ENCODE assay signal across 19 mouse cellular contexts in genomic region chr3:54657888-54658626, GRCm38 (mm10). TPM values are rescaled to one million over a fixed set of nuclear protein-coding genes. Genes with fewer than 3 reads are reported as not detected.
DNase-seq lines count a peak whose midpoint lies in the region; ATAC-seq and TF ChIP-seq lines count a peak whose summit lies in the region.
"Had no signal": no experiment of that assay in that cellular context is flagged by ENCODE, and none has a peak within 500 bp of the region (broad histone marks: within the 10 kb centered on the region; RNA-seq: fewer than 3 reads in every experiment).

No protein-coding gene starts in this region.

- TF ChIP-seq POLR2A in embryonic fibroblast, embryonic 13.5 days (IDR thresholded peaks at IDR 0.05; ENCODE audit: low read depth, low read length), result no peak

- H3K4me1 ChIP-seq in heart, embryonic 12.5 days (replicated peaks), result no peaks in the 10 kb centered on the region
- H3K4me1 ChIP-seq in limb, embryonic 13.5 days, result 0 out of 2 replicates have a peak, but pooled peaks cover 4% of the 10 kb centered on the region
- H3K4me1 ChIP-seq in limb, embryonic 10.5 days, result no peaks in the 10 kb centered on the region
- peaks cover 3% of the 10 kb centered on the region; the same call in 1 of the 2 replicates for H3K4me1 ChIP-seq in embryonic fibroblast, embryonic 13.5 days (ENCODE audit: control insufficient read depth, insufficient read depth, low read length)
- H3K4me1 ChIP-seq: forebrain, embryonic 13.5 days; hindbrain, embryonic 15.5 days; liver, embryonic 13.5 days; midbrain, embryonic 13.5 days had no signal

- no peak for TF ChIP-seq CTCF in embryonic fibroblast, embryonic 13.5 days (IDR thresholded peaks at IDR 0.05; ENCODE audit: borderline replicate concordance, insufficient read depth, low read length)

- peak; percentile 25 for DNase-seq in heart, adult 8-10 months (ENCODE audit: low spot score)
- DNase-seq in limb, embryonic 10.5 days (ENCODE audit: low spot score), result no peak
- no peak for DNase-seq in ovary, postnatal 36 days (ENCODE audit: low spot score)
- DNase-seq in frontal cortex, postnatal 14 days (ENCODE audit: low spot score in 2 of 2), result no peak
- DNase-seq in right cerebral cortex, postnatal 14 days, result no peak
- DNase-seq: B cell, adult 2 months; cerebellum, adult 2 months; embryo, embryonic 11 days; gastrocnemius, postnatal 14 days; liver, embryonic 13.5 days had no signal

- no peaks in the 10 kb centered on the region for H3K36me3 ChIP-seq in heart, embryonic 12.5 days
- no peaks in the 10 kb centered on the region for H3K36me3 ChIP-seq in limb, embryonic 13.5 days
- H3K36me3 ChIP-seq in limb, embryonic 10.5 days, result no peaks in the 10 kb centered on the region
- H3K36me3 ChIP-seq: hindbrain, embryonic 15.5 days; liver, embryonic 13.5 days; midbrain, embryonic 13.5 days had no signal

- no peak overlapping the region for H3K4me3 ChIP-seq in heart, embryonic 12.5 days
- H3K4me3 ChIP-seq in limb, embryonic 13.5 days, result no peak overlapping the region
- H3K4me3 ChIP-seq in limb, embryonic 10.5 days, result no peak overlapping the region
- no peak overlapping the region for H3K4me3 ChIP-seq in embryonic fibroblast, embryonic 13.5 days (ENCODE audit: insufficient read depth, low read length)
- H3K4me3 ChIP-seq: forebrain, embryonic 13.5 days; hindbrain, embryonic 15.5 days; liver, embryonic 13.5 days; midbrain, embryonic 13.5 days had no signal

- WGBS in heart, embryonic 12.5 days, result 74% methylated on average over 6 of the region's 6 CpGs
- WGBS in limb, embryonic 13.5 days, result 62% methylated on average over 6 of the region's 6 CpGs
- 85% methylated on average over 6 of the region's 6 CpGs for WGBS in limb, embryonic 10.5 days

- no peak overlapping the region for H3K4me2 ChIP-seq in heart, embryonic 12.5 days
- H3K4me2 ChIP-seq in limb, embryonic 13.5 days (replicated peaks), result no peak overlapping the region
- H3K4me2 ChIP-seq: forebrain, embryonic 13.5 days; hindbrain, embryonic 15.5 days; liver, embryonic 13.5 days; midbrain, embryonic 13.5 days had no signal

- 0 out of 2 replicates have a peak, but pooled peaks cover 7% of the 10 kb centered on the region for H3K9me3 ChIP-seq in heart, embryonic 12.5 days (replicated peaks)
- no peaks in the 10 kb centered on the region for H3K9me3 ChIP-seq in limb, embryonic 13.5 days
- H3K9me3 ChIP-seq in limb, embryonic 10.5 days (replicated peaks), result no peaks in the 10 kb centered on the region
- H3K9me3 ChIP-seq: hindbrain, embryonic 15.5 days; liver, embryonic 13.5 days; midbrain, embryonic 13.5 days had no signal

- no peak overlapping the region for H3K27ac ChIP-seq in heart, embryonic 12.5 days (ENCODE audit: poor library complexity, severe bottlenecking)
- peak overlapping the region; percentile 16; the same call in 1 of the 2 replicates for H3K27ac ChIP-seq in limb, embryonic 13.5 days
- no peak overlapping the region for H3K27ac ChIP-seq in limb, embryonic 10.5 days
- peak overlapping the region; percentile 64 for H3K27ac ChIP-seq in embryonic fibroblast, embryonic 13.5 days (ENCODE audit: insufficient read depth, low read length)
- H3K27ac ChIP-seq: forebrain, embryonic 13.5 days; hindbrain, embryonic 15.5 days; liver, embryonic 13.5 days; midbrain, embryonic 13.5 days had no signal

- ATAC-seq in heart, embryonic 12.5 days (ENCODE audit: insufficient number of reproducible peaks, low FRiP score), result no peak
- peak; percentile 74 for ATAC-seq in limb, embryonic 13.5 days (ENCODE audit: low FRiP score, low read depth)
- ATAC-seq: forebrain, embryonic 13.5 days; midbrain, embryonic 13.5 days had no signal

- no peaks in the 10 kb centered on the region for H3K27me3 ChIP-seq in heart, embryonic 12.5 days (replicated peaks)
- no peaks in the 10 kb centered on the region for H3K27me3 ChIP-seq in limb, embryonic 13.5 days
- H3K27me3 ChIP-seq in limb, embryonic 10.5 days (ENCODE audit: low read depth, poor library complexity, severe bottlenecking), result no peaks in the 10 kb centered on the region
- H3K27me3 ChIP-seq: forebrain, embryonic 13.5 days; hindbrain, embryonic 15.5 days; liver, embryonic 13.5 days; midbrain, embryonic 13.5 days had no signal

- H3K9ac ChIP-seq in heart, embryonic 12.5 days, result no peak overlapping the region
- H3K9ac ChIP-seq in limb, embryonic 13.5 days, result no peak overlapping the region
- H3K9ac ChIP-seq: forebrain, embryonic 13.5 days; hindbrain, embryonic 15.5 days; liver, embryonic 13.5 days; midbrain, embryonic 13.5 days had no signal

RNA-seq across cellular contexts. Expression of gene Supt20, which starts 34.5 kb away (rescaled TPM):
- 10 to 100 TPM; 16.7 to 22.3 (median 18.6) TPM for total RNA-seq in heart, adult 8-10 months (2022)
- polyA plus RNA-seq in heart, embryonic 12.5 days (2016; fragmentation: Nextera tagmentation; extraction: Ambion mirVana), result 76.3 and 82.2 TPM in 2 replicates
- 123 and 124 TPM in 2 replicates for polyA plus RNA-seq in limb, embryonic 13.5 days (2015; fragmentation: Nextera tagmentation; extraction: Ambion mirVana)
- 94.4 and 106 TPM in 2 replicates for polyA plus RNA-seq in limb, embryonic 10.5 days (2016; fragmentation: Nextera tagmentation; extraction: Ambion mirVana)
- polyA plus RNA-seq in embryonic fibroblast, embryonic 13.5 days (2011; ENCODE audit: insufficient read length, low read depth, missing spikeins), result 89.8 and 121 TPM in 2 replicates

RNA-seq across cellular contexts. Expression of gene Gm21958, which starts 56.1 kb away (rescaled TPM):
- total RNA-seq in heart, adult 8-10 months (2022), result not detected
- 1.0 TPM in 1 of 2 replicates, not detected in the other for polyA plus RNA-seq in heart, embryonic 12.5 days (2016; fragmentation: Nextera tagmentation; extraction: Ambion mirVana)
- polyA plus RNA-seq in limb, embryonic 13.5 days (2015; fragmentation: Nextera tagmentation; extraction: Ambion mirVana), result 1.1 and 1.3 TPM in 2 replicates
- polyA plus RNA-seq in limb, embryonic 10.5 days (2016; fragmentation: Nextera tagmentation; extraction: Ambion mirVana), result 1.1 and 1.5 TPM in 2 replicates
- polyA plus RNA-seq in embryonic fibroblast, embryonic 13.5 days (2011; ENCODE audit: insufficient read length, low read depth, missing spikeins), result not detected in 2 replicates
- total RNA-seq: ES-E14; gastrocnemius, postnatal 14 days; layer of hippocampus, adult 18-20 months had no signal
- polyA plus RNA-seq: cerebellum, adult 2 months; forebrain, embryonic 13.5 days; liver, embryonic 13.5 days; spleen, adult 2 months had no signal

Comparison
In these comparisons a context has a peak if more than half of its experiments do, and no peak if none do; other contexts are left out.
1. H3K27ac ChIP-seq: peak in limb, embryonic 13.5 days (single experiment) and embryonic fibroblast, embryonic 13.5 days (single experiment); none in heart, embryonic 12.5 days (single experiment) and limb, embryonic 10.5 days (single experiment).